Mouse (Mus musculus): ENCODE data around the gene Esr1.

GRCm38 (mm10) chr10:4635740-4636139 is 24.3 kb downstream of the Esr1 start:
- TF ChIP-seq CTCF (IDR thresholded peaks at IDR 0.05; ENCODE audit: borderline replicate concordance, insufficient read depth, low read length) (no peak), POLR2A (IDR thresholded peaks at IDR 0.05; ENCODE audit: low read depth, low read length) (no peak)

All from embryonic fibroblast, embryonic 13.5 days (primary cell).